Mouse (Mus musculus) gastrocnemius, postnatal 36 days (tissue): ENCODE measurements at regions not wholly inside any gene's neighbourhood (a gene's known extent, or its start where the extent isn't known, plus 50 kb on each side); places are given as distances from the start of the nearest gene placed in this dataset.
A peak's percentile ranks its signal among the peaks of the same experiment; 100 is the strongest.

Source experiments
- DNase-seq, 2 experiments: peaks; one replicate each; pipeline ENCODE4 v3.0.0; 2022
- intact Hi-C: fragments of 180-260 bp; cut with DNase I; formaldehyde crosslinking; loops from one replicate; pipeline ENCODE4 v1.15.1; 2025

DNA sequence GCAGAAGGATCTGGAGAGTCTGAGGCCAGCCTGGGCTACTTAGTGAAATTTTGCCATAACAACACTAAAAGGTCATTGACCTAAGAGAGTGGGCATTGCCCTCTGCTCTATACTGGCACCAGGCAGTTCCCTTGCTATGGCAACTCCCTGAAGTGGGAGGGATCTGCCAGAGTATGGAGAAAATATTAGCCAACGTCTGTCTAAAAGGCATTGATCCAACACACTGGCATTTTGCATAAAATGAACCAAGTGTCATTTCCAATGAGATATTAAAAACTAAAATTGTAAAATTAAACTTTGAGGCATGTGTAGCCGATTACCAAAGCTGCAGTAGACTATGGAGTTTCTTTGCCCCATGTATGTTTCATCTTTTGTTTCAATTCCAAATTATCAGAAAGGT, 57.6 kb upstream of the Mpp6 start:
- no peak for DNase-seq
- intact Hi-C loops, result no loop called here

DNA sequence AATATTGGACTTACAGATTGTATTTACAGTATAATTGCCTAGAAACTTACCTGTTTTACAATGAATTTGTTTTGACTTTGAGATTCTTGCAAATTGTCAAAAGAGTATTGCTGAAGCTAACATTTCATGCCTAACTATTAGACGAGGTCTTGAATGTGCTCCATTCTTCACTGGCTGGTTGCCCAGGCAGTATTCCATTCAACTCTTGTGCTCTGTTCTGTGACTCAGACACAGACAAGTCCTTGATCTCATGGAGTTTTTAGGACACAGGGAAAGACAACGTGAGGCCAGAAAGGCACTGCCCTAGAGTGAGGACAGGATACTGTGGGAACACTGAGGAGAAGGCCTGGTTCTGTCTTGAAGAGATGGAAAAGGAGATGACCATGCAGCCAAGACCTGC, 57.0 kb upstream of the Mpp6 start:
- intact Hi-C loops, result no loop called here
- DNase-seq, result peak; percentile 31 to 55

DNA sequence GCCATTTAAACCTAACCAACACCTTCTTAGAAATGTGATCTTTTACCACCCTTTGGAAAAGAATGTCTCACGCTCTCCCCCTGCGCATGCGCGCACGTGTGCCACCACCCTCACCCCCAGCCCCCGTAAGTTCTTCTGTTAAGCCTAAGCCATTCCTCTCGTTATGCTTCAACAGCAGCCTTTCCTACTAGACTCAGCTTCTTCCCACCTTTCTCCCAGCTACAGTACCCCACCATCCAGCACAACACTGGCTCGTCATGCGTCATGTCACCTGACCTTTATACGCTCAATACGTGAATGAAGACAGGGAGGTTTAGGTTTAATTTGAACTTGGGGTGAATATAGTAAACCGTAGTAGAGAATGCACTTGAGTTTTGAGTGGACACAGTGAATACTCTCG, 55.8 kb upstream of the Mpp6 start:
- intact Hi-C loops, result no loop called here
- no peak for DNase-seq

DNA sequence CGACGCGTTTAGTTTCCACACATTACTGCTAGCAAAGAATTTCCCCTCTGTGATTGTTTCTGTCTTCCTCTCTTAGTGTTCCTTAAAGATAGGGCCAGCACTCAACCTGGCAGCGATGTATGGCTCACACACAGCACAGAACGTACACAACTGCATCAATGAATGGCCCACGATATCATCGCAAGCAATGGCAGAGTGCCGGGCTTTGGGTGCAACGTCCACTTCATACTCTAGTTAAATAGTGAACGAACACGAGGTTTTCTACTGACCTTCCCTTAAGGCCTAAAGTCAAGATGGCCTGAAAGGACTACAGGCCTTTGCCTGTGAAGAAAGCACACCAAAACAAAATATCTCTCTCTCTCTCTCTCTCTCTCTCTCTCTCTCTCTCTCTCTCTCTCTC, 51.4 kb upstream of the Mpp6 start:
- no peak for DNase-seq
- intact Hi-C loops, result no loop called here

DNA sequence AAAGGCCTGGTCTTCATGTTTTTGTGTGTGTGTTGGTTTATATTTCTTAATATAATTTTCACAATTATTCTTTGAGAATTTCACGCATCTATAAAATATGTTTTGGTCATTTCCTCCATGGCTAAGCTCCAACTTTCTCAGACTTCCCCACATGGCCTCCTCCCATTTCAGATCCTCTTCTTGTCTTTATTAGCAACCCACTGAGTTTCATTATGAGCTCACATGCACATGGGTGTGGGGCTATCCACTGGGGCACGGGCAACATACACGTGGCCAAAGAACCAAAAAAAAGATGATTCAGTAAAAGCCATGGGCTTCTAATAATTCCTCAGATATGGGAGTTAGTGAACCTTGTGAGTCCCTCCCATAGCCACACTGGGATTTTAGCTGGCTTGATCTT, 50.1 kb upstream of the Mpp6 start:
- DNase-seq, result no peak
- intact Hi-C loops, result no loop called here
